Mouse (Mus musculus): ENCODE results near the gene Ippk. TPM values are rescaled to one million over a fixed set of nuclear protein-coding genes. Genes with fewer than 3 reads are reported as not detected.

The Ippk gene
- total RNA-seq, 2 experiments from 2014 or later = 29.8 to 31.1 TPM

- no peak for DNase-seq (ENCODE audit: extremely low spot score in 1 of 2, low spot score in 1 of 2)
Measured at GRCm38 (mm10) chr13:49428042-49428675, 7.1 kb downstream of the Ippk start.

DNA sequence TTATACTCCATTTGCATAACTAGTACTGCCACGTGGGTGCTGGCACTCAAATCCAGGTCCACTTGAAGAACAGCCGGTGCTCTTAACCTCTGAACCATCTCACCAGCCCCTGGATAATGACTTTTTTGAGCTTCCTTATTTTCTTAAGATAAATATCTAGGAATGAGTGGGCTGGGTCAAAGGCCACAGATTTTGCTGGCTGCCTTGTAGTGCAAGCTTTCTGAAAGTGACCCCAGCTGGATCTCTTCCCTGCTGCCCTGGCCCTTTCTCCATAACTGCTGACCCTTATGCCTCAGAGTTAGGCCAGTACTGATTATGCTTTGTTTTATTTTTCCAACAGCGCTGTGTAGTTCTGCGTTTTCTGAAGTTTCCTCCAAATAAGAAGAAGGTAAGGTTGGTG is 9.5 kb downstream of the Ippk start:
- no peak for DNase-seq (ENCODE audit: extremely low spot score in 1 of 2, low spot score in 1 of 2)

GRCm38 (mm10) chr13:49433268-49434029 is 12.4 kb downstream of the Ippk start:
- no peak for DNase-seq (ENCODE audit: extremely low spot score in 1 of 2, low spot score in 1 of 2)

DNA sequence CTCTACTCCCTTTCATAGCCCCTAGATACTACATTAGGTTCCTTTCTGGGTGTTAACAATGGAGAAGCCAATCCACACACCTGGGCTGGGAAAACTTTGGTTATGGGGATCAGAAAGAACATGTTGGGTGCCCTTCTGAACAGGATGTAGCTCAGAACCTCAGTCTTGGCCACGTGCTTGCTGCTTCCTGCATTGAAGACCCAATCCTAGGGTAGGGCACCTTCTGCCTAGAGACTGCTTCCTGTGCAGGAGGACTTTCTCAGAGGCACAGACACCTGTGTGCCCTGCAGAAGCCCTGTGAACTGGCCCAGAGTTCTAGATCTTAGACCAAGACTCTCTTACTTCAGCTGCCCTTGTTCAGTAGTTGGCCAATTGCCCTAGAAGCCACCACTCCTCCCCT is 14.7 kb downstream of the Ippk start:
- DNase-seq (ENCODE audit: extremely low spot score in 1 of 2, low spot score in 1 of 2) = no peak

GRCm38 (mm10) chr13:49436170-49436569 is 15.1 kb downstream of the Ippk start:
- DNase-seq (ENCODE audit: extremely low spot score in 1 of 2, low spot score in 1 of 2) = no peak

DNA sequence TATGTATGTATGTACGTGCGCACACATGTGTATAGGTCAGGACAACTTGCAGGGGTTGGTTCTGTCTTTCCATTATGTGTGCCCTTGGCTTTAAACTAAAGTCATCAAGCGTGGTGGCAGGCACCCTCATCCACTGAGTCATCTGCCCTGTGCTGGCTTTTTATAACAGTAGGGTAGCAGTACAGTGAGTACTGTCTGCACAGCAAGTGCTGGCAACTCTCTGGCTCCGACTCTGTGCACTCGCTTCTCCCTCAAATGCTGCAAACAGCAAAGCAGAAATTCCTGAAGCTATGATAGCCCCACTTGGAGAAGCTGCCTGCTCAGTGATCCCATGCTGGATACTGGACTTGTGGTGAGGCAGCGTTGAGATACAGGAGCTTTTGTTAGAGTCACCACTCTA is 23.4 kb downstream of the Ippk start:
- no peak for DNase-seq (ENCODE audit: extremely low spot score in 1 of 2, low spot score in 1 of 2)

DNA sequence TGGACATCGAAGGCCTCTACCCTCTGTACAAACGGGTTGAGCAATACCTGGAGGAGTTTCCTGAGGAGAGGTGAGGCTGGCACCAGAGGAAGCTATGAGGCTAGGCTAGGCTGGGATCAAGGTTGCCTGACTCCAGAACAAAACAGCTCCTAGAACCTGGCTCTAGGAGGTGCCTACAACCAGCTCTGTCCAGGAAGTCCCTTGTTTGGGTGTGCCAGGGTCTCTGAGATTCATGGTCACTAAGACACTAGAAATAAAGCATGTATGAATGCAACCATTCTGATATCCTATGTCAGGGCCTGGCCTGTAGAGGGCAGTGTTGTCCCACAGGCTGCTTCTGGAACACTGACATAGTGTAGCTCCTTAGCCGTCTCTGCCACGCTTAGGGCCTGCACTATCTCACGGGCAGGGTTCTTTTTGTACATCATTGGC is 28.3 kb downstream of the Ippk start:
- DNase-seq (ENCODE audit: extremely low spot score in 1 of 2, low spot score in 1 of 2) = peak; percentile 80 to 91

- DNase-seq (ENCODE audit: extremely low spot score in 1 of 2, low spot score in 1 of 2) = no peak
Measured at GRCm38 (mm10) chr13:49460276-49460675, 39.2 kb downstream of the Ippk start.

DNA sequence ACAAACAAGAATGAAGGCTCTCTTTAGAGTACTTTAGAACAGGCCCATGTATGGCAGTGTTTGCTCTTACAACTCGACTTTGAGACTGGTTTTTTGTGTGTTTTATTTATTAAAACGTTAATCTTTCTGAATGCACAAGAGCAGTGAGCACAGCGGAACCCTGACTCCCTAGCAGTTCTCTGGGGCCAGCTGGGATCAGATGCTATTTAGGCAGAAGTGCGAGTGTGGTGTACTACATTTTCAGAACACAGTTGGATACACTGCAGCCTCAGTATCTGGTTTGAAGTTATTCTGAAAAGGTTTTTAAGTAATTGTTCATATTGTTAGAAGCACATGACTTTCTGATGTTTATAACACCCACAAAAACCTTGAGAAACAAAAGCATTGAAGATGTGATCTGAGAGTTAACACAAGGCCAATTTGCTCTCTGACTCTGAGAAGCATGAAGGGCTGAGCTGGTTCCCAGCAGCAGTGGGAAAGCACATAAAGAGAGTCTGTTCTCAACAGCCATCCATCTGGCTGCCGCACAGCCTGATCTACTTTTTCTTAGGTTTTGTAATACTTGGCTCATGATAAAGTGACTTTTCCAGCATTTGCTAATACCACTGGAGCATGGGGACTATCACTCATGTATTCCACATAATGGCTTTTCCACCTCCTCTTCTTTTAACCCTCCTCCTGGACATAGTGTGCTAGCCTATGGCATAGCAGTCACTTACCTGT is 39.8 kb downstream of the Ippk start:
- DNase-seq (ENCODE audit: extremely low spot score in 1 of 2, low spot score in 1 of 2) = no peak

DNA sequence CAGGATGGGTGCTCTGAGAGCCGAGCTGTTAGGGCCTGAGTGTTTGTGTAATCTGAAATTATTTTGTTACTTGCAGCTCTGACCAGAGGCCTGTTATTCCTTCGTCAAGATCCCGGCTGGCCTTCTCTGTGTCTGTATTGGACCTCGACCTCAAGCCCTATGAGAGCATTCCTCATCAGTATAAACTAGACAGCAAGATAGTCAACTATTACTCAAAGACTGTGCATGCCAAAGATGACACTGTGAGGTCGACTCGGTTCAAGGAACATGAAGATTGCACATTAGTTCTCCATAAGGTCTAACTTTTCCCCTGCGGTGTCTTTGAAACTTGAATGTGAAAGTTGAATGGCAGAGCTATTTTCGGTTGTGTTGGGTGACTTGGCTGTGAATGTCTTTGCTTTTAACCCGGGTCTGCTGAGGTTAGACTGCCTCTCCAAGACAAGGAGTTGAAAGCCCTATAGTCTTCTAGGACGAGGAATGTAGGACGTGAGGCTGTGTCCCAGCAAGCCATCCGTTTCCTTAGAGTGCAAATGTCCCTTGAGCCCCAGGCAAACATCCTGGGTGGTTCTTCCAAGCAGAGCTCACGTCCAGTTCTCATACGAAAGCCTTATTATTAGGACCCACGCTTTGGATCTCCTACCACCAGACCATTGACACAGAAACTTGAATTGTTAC is 40.5 kb downstream of the Ippk start:
- no peak for DNase-seq (ENCODE audit: extremely low spot score in 1 of 2, low spot score in 1 of 2)

DNA sequence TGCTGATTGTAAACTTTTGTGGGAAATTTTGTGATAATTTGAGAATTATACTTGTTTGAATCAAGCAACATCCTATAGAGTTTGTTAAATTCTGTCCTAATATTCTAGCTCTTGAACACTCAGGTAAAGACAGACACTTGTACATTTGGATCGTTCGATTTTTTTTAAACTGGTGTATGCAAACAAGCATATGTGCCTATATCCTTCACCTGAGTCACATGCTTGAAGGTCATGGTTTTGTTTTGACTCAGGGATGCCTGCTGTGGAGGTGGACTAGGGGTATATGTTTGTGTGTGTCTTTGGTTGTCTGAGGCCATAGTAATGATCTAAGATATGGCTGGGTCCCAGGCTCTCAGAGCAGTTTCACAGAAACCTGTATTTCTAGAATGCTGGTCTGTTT is 41.9 kb downstream of the Ippk start:
- no peak for DNase-seq (ENCODE audit: extremely low spot score in 1 of 2, low spot score in 1 of 2)

GRCm38 (mm10) chr13:49465875-49466274 is 44.8 kb downstream of the Ippk start:
- peak in 1 of 2 experiments; percentile 3 for DNase-seq (ENCODE audit: extremely low spot score in 1 of 2, low spot score in 1 of 2)

DNA sequence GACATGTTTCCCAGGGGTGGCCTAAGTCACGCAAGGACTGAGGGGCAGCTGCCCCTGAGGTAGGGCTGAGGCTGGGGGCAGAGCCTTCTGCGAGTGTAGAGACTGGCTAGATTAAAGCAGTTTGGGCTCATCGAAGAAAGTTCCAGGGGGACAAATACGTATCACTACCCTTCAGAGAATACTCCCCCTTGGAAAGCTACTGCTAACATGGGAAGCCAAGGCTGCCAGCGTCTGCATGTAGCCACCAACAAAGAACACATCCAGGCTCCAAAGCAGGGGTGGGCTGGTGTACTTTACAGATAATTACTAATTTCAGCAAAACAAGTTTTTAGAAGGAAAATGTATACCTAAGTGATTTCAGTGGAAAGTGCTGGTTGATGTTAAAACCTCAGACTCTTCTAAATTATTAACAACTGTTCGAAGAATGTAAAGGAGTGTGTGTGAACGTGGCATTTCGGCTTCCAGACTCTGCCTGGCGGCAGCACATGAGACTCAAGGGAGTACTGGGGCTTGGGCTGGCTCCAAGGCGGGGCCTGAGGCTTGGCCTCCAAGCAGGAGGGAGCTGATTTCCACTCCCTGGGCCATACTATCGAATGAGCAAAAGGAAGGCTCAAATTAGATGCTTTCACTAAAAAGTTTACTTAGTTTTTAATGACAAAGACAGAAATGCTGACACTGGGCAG is 45.5 kb downstream of the Ippk start:
- no peak for DNase-seq (ENCODE audit: extremely low spot score in 1 of 2, low spot score in 1 of 2)

DNA sequence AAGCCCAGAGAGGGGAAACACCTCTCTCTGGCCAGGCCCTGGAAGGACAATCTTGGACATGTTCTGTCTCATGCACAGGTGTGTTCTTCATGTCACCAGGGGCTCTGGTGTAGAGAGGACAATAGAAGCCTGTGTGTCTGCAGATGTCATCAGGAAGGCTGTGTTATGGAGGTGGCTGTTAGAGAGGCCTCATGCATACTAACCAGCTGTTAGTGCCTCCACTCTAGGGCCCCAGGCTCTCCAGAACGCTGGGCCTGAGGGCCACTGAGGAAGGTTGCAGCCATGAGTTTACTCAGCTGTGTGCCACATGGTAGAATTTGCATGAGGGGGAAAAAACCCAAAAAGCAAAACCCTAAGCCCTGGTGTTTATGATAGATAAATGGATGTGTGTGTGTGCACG is 46.5 kb downstream of the Ippk start:
- no peak for DNase-seq (ENCODE audit: extremely low spot score in 1 of 2, low spot score in 1 of 2)

GRCm38 (mm10) chr13:49469002-49469401 is 48.0 kb downstream of the Ippk start:
- no peak for DNase-seq (ENCODE audit: extremely low spot score in 1 of 2, low spot score in 1 of 2)

DNA sequence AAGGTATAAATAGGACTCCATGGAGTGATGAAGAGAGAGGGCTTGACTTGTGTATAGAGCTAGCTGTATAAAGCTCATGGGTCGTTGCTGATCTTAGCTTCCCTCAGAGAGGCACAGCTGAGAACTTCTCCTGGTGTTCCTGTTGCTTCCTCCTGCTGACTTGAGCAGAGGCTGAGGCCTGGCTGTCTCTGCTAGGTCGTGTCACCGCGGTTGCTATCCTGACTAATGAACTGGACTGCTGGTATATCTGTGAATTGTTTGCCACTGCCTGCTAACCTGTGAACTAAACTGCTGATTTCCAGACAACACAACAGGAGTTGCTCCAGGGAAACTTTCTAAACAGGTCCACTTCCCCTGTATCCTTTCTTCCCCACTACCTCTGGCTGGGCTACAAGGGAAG is 49.3 kb downstream of the Ippk start:
- no peak for DNase-seq (ENCODE audit: extremely low spot score in 1 of 2, low spot score in 1 of 2)

GRCm38 (mm10) chr13:49470806-49471205 is 49.8 kb downstream of the Ippk start:
- no peak for DNase-seq (ENCODE audit: extremely low spot score in 1 of 2, low spot score in 1 of 2)

DNA sequence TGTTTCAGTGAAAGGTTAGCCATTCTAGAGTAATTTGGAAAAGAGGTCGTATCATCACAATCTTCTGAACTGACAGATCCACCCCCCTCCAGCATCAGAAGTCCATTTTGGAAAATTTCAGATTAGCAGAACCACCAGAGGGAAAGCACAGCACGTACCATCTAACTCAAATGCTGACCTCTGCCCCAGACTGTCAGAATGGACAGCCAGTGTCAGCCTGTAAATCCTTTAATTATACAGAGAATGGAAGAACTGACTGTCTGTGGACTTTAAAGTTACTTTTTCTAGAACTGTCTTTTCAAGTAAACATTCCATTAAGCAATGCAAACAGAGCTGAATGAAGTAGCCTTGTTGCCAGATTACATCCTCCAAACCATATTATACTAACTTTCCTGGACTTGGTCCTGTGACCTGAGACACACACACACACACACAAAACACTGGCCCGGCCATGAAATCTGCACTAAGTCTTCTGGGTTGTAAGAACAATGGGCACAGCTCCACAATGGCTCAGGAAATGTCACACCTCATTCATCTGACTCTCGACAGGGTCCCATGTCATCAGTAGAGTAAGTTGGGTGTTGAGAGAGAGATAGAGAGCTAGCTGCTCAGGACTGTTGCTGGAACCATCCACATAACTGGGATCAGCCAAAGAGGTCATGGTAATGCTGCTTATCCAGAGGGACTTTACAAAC is 51.1 kb downstream of the Ippk start:
- DNase-seq (ENCODE audit: extremely low spot score in 1 of 2, low spot score in 1 of 2) = no peak

- no peak for DNase-seq (ENCODE audit: extremely low spot score in 1 of 2, low spot score in 1 of 2)
Measured at GRCm38 (mm10) chr13:49472676-49473005, 51.6 kb downstream of the Ippk start.

DNA sequence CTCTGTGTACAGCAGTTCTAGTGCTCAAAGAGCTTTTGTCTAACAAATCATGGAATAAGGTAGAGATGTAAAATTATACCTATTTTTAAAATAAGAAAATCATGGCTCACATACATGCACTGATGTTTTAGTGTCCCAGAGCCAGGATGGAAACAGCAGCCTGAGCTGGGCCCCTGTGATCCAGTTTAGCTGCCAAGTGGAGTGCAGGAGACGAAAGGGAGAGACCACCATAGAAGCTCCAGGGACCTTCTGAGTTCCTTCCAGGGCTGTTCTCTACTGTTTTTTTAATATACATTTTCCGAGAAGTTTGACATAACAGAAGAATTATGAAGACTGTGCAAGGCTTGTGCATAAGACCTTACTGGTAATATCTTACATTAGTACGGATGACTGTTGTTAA is 56.8 kb downstream of the Ippk start:
- no peak for DNase-seq (ENCODE audit: extremely low spot score in 1 of 2, low spot score in 1 of 2)
